Mouse (Mus musculus) telencephalon, adult 2 months (tissue): Measurements from ENCODE around the gene Rtn4rl1.
"Not testable (repeated sequence)": the region's sequence is repeated elsewhere in the genome, so short reads cannot be mapped to it uniquely, and the experiment has no call there.

Experiments used
- DNase-seq: peaks from one replicate; pipeline ENCODE4 v3.0.0-alpha.2; 2011; ENCODE audit warnings: low read depth, low spot score

The Rtn4rl1 gene

DNA sequence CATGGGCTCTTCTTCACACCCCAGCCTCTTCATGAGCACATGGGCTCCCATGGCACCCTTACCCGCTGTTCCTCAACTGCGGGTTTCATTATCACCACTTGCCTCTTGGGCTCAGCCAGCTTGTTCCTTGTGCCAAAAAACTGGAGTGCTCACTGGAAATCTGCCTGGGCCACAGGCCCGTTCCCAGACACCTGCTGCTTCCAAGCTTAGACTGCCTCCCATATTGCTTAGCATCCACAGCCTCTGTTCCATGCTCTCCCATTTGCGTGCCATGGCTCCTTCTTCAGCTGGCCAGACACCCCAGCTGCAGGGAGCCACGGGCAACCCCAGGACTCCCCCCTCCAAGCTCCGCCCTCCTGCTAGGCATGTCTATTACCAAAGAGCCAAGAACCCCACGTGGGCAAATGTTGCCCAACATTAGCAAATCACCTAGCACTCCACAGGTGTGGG is 77.4 kb downstream of the Rtn4rl1 start:
- no peak for DNase-seq

DNA sequence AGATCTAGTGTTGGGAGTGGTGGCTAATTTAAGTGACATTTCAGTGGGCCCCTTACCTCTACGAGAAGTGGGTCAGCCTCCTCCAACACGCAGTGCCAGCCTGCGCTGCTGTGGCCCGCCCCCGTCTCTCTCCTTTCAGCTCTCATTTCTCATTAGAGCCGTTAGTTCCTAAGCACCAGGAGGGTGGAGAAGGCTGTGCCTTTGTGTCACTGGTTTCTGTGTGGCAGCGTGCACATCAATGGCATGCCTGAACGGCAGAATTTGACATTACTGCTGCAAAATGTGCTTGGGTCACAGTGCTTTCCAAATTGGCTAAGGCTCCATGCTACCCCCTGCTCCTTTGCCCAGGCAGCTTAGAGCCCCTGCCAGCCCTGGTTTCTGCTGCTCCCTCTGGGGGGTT is 79.9 kb downstream of the Rtn4rl1 start:
- no peak for DNase-seq

- DNase-seq = no peak
These were observed 81.5 kb downstream of the Rtn4rl1 start for GRCm38 (mm10) chr11:75275035-75275434.

- DNase-seq = no peak
These were observed 84.5 kb downstream of the Rtn4rl1 start for GRCm38 (mm10) chr11:75278115-75278514.

GRCm38 (mm10) chr11:75279013-75279341 is 85.4 kb downstream of the Rtn4rl1 start:
- DNase-seq = no peak

- DNase-seq = no peak
These were observed 85.9 kb downstream of the Rtn4rl1 start for GRCm38 (mm10) chr11:75279342-75280065.

DNA sequence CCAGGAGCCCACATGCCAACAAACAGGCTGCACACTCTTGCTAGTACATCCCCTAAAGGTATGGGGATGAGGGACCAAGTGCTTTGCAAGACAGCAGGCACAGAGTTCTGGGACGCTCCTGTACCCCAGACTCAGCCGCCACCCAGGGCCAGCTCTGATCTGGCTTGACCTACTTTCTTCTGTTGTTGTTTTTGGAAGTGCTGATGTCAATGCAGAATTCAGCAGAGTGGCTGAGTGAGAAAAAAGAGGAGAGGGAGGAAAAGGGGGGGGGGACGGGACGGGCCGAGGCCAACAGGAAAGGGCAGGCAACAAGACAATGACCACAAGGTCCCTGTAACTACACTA is 86.5 kb downstream of the Rtn4rl1 start:
- DNase-seq = no peak

DNA sequence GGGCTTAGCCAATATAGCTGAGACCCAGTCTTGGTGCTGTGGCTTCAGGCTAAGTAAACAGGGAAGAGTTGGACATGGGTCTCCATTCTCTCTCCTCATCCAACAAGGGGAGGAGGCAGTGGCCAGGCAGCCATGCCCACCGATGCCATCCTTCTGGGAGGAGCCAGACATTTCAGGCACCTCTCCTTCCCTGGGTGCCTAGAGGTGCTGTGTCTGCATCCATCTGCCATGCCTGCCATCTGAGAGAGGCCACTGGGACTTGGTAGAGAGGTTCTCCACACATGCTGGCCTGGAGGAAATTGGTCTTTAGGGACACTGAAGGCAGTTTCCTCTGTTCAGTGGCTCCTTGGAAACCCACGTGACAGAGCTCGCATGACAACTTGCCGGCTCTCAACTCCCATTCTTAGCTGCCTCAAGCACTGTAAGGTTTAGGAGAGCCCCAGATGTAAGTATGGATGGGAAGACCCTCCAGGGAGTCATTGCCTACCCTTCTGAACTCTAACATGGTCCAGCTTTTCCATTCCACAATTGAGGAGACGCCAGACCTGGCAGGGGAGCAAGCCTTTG is 86.9 kb downstream of the Rtn4rl1 start:
- DNase-seq = no peak

DNA sequence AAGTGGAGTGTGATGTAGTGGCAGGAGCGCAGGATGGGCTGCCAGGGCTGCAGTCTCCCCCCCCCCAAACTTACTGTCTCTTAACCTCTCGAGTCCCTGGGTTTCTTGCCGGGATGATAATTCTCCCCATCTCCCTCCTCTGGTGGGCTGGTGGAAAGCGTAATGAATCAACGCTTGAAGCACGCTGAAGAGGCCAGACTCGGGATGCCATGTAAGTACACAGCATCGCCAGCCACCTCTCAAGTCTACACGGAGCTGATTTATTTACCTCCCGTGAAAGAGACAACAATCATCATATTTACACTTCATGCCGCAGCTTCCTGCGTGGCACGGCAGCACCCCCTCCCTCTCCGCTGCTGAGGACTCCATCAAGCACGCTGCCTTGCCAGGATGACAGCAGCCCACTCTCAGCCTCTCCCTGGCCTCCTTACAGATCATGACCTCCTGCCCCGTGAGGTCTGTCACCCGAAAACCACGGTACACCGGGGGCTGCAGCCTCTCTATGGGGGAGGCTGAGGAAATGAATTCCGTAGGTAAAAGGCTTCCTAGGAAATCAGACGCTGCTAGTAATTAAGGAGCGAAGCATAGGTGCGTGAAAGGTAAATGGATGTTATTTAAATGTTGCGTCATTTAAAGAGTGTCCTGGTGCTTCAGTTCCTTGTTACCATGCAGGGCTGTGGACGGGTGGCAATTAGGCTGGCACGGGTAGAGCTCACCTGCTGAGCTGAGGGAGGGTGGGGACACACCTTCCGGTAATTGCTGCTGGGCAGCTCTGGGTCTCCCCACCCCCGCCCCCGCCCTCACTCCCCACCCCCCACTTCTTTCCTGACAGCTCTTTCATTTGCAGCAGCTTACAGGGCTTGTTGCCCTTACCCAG is 88.0 kb downstream of the Rtn4rl1 start:
- no peak for DNase-seq

DNA sequence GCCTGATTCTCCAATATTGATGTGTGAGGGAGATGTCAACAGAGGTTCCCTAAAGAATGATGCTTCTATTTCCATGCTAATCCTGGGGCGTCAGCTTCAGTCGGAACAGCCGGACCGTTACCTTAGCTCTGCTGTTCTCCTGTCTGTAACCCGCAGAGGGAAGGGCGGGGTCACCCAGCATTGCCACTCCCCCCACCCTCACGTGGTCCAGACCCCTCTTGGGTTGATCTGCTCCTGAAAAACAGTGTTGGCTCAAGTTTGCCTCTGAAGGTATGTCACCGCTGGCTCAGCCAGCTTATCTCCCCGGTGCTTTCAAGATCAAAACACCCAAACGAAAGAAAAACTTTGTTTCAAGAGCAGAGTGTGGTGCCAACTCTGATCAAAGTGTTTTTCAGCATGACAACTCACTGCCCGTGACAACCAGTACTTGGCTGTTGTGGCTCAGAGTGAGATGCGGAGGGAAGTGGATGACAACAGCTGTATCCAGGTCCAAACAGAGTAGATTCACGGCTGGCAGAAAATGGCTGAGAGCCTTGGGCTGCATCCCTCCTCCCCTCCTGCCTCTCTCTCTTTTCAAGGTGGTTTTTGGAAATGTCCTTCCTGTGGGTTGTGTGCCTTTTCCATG is 89.0 kb downstream of the Rtn4rl1 start:
- DNase-seq = no peak

- not testable (repeated sequence) for DNase-seq
These were observed 90.2 kb downstream of the Rtn4rl1 start for GRCm38 (mm10) chr11:75283784-75284183.

GRCm38 (mm10) chr11:75285893-75286467 is 92.4 kb downstream of the Rtn4rl1 start:
- DNase-seq = no peak

GRCm38 (mm10) chr11:75286868-75287267 is 93.3 kb downstream of the Rtn4rl1 start:
- DNase-seq = no peak

- DNase-seq = no peak
These were observed 94.4 kb downstream of the Rtn4rl1 start for GRCm38 (mm10) chr11:75287940-75288339.

- no peak for DNase-seq
These were observed 94.9 kb downstream of the Rtn4rl1 start for GRCm38 (mm10) chr11:75288517-75288916.

DNA sequence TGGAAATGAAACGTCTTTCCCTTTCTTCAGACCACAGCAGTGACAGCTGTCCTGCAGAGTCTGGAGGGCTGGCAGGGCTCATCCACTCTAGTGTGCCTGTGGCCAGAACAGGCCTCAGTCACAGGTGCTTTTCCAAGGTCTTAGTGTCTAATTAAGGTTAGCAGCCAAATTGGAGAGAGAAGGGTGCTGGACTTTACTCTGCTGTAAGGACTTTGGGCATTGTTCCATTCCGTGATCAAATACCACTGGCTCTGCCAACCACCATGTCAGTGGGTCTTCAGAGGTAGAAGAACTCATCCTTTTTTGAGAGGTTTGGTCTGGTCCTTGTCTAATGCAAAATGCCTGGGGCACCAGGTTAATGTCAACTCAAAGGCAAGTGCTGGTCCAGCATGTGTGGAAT is 95.5 kb downstream of the Rtn4rl1 start:
- DNase-seq = no peak

DNA sequence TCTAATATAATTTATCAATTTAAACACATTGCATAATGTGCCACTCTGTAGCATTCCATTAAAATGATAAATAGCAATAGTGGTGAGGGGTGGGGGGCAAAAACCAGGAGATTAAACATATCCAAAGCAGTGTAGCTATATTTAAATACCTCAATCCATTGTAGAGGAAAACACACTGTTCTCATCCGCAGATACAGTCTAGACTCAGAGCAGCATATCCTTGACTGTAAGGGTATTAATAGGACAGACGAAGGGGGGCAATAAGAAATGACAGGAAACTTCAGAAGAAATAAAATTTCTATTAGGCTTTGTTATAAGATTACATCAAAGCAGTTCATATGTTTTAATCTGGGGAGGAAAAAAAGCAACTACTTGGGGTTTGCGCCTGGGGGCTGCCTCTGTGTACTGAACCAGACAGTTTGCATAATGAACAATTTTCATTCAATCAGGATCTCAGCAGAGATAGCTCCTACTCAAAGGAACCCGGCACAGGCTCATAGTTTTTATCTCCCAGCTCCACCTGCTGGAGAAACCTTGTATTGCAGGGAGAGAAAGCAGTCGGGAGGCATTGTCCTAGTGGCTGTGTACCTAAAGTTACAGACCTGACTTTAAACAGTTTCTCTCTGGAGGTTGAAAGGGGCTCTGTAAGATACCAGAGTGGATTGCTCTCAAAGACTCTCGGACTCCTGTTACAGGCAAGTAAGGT is 97.1 kb downstream of the Rtn4rl1 start:
- peak; percentile 80 for DNase-seq

DNA sequence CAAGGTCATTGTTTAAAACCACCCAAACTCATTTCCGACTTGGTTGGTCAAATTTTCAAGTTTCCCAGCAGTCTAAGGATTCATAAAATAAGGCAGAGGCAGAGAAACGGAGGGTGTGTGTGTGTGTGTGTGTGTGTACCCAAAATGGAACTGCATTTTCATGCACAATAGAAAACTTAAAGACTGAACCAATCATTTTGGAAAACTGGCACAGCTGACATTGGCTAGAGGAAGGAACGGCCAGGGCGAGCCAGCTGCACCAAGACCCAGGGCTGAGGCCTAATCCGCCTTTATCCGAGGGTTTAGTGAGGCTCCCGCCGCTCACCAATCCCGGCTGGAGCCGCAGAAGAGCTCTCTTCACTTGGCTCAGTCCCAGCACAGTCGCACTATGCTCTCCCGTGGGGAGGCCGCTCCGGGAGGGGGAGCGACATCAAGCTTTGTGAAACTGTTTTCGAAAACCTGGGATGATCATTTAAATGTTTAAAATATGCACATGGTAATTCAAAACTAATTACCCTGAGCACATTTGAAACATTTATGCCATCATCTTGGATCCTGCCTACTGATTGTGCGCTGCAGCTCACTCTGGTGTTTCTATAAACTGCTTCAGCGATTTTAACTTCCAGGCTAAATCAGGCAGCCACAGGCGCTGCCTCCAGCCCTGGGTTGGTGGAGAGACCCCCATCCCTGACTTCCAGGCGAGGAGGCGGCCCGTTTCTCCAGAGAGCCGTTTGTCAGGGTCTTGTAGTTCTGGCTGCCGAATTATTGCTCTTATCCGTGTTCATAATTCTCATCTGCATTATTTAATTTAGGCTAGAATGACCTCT is 98.0 kb downstream of the Rtn4rl1 start:
- peak; percentile 77 for DNase-seq

DNA sequence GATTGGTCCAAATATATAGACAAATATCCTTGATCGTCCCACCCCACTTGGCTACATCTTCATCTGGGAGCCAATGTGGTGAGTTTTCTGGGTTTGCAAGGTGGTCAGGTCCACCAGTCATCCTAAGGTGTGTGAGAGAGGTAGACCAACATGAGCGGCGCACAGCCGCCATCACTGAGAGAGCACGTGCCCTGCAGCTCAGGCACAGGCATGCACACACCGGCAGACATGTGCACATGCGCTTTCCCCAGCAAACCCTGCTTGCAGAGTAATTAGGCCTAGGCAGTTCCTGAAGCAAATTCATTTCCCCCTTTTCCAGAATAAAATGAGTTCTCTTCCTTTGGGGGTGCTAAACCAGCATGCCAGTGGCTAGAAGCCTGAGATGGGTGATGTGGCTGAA is 98.7 kb downstream of the Rtn4rl1 start:
- DNase-seq = no peak

DNA sequence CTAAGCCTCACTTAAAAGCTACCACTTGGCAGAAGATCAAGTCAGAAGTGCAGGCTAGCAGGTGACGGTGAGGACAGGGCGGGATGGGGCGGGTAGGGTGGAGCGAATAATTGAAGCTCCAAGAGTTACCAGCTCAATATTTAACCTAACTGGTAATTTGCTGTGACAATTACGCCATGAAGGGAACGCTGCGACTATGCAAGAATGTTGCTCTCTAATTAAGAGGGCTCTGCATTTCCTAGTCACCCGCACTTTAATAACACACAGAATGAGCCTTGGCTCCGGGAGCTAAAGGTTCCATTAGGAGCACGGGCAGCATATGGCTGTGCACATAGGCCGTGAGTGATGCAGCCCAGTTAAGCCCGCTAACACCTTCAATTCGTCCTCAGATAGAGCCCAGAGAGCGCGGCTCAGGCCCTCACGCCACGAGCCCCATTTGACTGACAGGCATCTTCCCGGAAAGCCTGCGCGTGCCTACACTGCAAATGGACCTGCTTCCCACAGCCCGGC is 100.3 kb downstream of the Rtn4rl1 start:
- DNase-seq = no peak
